Mouse (Mus musculus): ENCODE data around the gene Galnt4.
A peak's percentile ranks its signal among the peaks of the same experiment; 100 is the strongest.
"Not testable (repeated sequence)": the region's sequence is repeated elsewhere in the genome, so short reads cannot be mapped to it uniquely, and the experiment has no call there.

Galnt4 gene

GRCm38 (mm10) chr10:99115471-99116236 is 7.7 kb downstream of the Galnt4 start:
- DNase-seq: peak; percentile 37

- DNase-seq: no peak
Measured at GRCm38 (mm10) chr10:99116237-99116632, 8.3 kb downstream of the Galnt4 start.

DNA sequence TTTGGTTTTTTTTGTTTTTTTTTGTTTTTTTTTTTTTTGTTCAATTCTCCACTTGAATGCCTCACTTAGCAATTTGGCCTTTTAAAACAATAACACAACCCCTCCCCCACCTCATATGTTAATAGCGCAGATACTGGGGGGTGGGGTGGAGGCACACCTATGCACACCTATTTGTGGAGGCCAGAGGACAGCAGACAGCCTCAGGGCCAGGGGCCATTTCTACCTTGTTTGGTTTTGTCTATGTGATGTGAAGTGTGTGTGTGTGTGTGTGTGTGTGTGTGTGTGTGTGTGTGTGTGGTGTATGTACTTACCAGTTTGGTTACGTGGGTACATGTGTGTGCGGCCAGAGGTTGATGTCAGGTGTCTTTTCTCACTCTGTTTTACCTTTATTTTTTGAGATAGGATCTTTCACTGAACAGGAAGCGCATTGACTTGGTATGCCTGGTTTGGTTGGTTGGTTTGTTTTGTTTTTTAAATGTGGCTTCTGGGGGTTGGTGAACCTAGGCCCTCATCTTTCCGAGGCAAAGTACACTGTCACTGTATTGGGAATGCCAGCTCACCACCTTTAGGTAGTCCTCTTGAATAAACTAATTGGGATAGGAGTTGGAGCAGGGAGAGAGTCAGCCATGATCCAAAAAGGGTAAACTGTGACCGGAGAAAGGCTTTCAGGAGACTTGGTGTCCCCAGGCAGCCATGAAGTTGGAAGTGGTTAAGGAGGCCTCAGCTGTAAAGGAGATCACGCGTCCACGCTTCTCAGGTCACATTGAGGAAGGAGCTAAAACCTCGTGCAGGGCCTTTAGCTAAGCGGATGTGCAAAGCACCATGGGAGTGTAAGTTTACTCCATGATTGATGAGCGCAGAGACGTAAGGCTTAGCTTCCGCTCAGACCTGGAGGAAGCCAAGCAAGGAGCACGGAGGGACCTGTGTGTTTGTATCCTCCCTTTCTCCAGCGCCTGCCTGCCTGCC is 9.0 kb downstream of the Galnt4 start:
- DNase-seq: peak; percentile 39

DNA sequence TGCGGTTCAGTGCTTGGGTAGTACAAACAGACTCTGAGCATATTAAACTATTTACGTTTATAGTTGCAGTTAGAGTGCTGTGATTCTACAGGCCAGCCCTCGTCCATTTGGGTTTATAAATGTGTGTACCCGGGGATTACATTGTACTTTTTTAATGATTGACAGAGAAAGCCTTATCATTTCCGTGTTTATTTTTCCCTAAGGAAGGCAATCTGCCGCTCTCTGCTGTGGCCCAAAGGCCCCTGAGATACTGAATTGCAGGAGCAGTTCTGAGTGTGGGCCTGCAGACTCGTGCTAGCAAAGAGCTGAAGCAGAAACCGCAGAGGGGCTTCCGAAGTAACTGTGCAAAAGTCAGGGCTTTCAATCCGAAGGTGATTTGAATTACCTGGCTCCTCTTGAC is 9.9 kb downstream of the Galnt4 start:
- DNase-seq: no peak

GRCm38 (mm10) chr10:99118697-99119096 is 10.7 kb downstream of the Galnt4 start:
- DNase-seq: peak; percentile 33

- peak; percentile 49 for DNase-seq
Measured at GRCm38 (mm10) chr10:99119471-99119870, 11.5 kb downstream of the Galnt4 start.

- no peak for DNase-seq
Measured at GRCm38 (mm10) chr10:99126225-99126624, 18.3 kb downstream of the Galnt4 start, which contains the start of gene Phxr2. TSS of gene Phxr2 (minus strand) at chr10:99126325.

GRCm38 (mm10) chr10:99126954-99127353 is 19.0 kb downstream of the Galnt4 start:
- DNase-seq: peak; percentile 79

GRCm38 (mm10) chr10:99127691-99128261 is 19.8 kb downstream of the Galnt4 start:
- DNase-seq: peak; percentile 74

DNA sequence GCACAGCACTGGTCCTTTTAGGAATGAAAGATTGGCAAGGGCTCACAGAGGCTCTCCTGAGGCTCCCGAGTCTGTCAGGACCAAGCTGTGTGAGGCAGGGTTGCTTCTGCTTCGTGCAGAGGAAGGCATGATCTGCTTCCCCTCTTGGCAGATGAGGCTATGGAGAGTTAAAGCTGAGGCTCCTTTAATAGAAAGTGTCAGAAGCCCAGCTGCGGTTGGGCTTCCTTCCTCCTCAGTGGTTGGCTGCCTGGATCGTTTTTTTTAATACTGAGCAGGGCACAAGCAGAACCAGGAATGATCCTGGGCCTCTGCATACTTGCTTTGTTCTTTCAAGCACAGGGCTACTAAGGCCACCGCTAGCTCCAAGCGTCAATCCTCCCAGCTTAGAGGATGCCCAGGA is 22.7 kb downstream of the Galnt4 start:
- no peak for DNase-seq

DNA sequence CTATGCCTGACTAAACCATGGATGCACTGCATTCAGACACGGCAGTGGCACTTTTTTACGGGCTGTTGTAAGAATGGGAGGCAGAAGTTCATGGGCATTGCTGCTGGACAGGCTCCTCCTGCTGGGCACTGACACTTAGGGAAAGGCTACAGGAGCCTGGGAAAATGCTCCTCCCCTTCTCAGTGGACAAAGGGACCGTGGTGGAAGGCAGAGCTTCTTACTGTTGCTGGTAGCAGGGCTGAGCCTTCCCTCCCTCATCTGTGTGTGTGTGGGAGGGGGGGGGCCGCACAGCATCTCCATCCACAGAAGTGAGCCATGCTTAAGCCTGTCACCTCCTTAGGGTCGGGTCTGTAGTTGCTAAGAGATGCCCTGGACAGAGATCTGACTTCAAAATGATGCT is 23.3 kb downstream of the Galnt4 start:
- peak; percentile 41 for DNase-seq

DNA sequence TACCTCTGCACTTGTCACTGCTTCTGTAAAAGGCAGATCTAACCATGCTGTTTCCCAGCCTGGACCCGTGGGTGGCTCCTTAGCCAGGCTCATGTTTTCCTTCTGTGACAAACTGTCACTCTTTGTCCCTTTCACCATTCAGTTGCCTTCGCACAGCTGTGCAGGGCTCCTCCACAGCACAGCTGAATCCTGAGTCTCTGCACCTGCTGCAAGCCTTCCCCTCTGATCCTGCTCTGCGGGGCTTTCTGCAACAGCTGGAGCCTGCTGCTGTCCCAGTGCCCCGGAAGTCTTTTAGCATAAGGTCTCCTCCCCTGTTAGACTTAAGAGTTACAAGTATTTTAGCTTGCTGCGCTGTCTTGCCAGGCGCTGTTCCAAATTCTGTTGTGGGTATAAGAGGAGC is 24.2 kb downstream of the Galnt4 start:
- DNase-seq: peak; percentile 86

GRCm38 (mm10) chr10:99132595-99133272 is 24.8 kb downstream of the Galnt4 start:
- DNase-seq: no peak

DNA sequence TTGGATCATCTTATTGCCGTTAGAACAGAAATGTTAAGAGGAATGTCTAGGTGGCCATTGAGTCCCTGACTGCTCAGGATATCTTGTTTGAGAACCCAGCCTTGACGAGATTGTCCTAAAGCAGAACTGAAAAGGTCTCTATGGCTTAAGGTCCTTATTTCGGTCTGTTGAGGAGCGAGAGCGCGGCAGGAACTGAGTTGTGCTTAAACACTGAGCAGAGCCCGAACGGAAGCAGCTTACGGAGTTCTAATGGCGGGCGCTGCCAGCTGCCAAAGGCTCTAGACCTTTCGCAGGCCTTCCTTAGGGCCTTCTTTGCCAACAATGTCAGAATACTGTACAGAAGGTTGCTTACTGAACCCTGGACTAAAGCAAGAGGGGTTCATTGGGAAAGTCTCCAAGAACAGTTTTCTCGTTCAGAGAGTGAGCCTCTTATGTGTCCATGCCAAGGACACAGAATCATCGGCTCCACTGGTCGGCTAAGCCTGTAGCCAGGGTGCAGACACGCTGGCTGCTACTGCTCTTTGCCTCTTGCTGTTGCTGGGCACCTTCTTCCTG is 25.4 kb downstream of the Galnt4 start:
- no peak for DNase-seq

GRCm38 (mm10) chr10:99136337-99136736 is 28.4 kb downstream of the Galnt4 start:
- no peak for DNase-seq

GRCm38 (mm10) chr10:99145611-99146010 is 37.7 kb downstream of the Galnt4 start:
- no peak for DNase-seq

GRCm38 (mm10) chr10:99146596-99146995 is 38.6 kb downstream of the Galnt4 start:
- no peak for DNase-seq

- DNase-seq: no peak
Measured at GRCm38 (mm10) chr10:99150016-99150415, 42.1 kb downstream of the Galnt4 start.

DNA sequence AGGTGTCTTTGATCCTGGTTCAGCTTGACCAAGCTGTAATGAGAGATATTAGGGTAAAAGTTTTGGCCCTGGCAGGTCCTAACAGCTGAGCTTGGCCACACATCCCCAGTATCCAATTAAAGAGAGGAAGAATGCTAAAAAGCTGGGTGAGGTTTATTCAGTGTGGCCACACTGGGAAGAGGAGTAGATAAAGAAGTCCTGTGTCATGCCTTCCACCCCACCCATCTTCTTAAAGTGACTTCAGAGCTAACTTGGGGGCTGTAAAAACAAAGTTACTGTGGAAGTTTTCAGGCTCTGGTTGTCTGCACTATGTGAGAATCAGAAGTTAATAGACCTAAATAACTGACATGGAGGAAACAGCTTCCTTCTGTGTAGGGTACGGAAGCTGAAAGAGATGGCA is 43.6 kb downstream of the Galnt4 start:
- no peak for DNase-seq

DNA sequence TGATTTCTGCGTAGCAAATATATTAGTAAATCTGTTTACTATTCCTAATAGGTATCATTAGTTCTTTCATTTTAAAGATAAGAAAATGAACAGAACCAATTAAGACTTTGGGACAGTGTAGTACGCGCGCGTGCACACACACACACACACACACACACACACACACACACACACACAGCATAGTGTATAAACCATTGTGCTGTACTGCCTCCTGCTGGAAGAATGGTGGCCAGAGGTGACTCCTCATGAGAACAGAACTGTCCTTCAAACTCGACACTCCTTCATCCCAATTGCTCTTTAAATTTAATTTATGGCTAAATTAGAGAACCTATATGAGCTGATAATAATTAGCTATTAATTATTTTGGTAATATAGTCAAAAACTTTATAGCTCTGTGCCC is 44.1 kb downstream of the Galnt4 start:
- peak; percentile 75 for DNase-seq

DNA sequence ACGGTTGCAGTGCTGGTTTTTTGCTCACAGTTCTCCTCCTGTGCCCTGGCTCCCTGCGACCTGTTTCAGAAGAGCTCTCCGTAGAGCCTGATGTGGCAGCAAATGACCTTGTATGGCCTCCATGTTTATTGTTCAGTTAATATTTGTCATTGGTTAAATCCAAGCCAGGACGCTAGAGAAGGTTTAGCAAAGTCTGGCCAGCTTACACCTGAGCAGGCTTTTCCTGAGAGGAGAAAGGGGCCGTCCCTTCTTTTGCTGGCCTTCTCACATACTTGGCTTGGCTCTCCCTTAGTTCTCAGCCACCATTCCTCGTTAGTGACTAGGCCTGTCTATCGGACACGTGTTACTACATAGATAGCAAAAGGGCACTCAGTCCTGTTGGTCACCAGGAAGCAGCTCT is 46.7 kb downstream of the Galnt4 start:
- DNase-seq: no peak

DNA sequence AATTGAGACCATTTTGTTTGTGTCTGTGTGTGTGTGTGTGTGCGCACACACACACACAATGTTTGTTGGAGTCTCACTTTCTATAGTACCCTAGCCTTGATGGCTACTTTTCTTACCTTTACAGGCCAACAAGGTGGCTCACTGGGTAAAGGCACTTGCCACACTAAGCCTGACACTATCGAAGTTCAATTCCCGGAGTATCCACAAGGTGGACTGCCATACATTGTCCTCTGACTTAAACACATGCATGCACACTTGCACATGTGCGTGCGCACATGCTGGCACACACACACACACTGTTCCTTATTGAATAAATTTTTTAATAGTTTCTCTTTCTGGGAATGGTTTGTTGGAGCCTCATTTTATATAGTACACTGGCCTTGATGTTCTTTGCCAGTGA is 48.8 kb downstream of the Galnt4 start:
- no peak for DNase-seq

GRCm38 (mm10) chr10:99157697-99158096 is 49.7 kb downstream of the Galnt4 start:
- DNase-seq: not testable (repeated sequence)

Measured in thymus, postnatal 25 days (tissue).